ENCODE assay signal across 13 mouse cellular contexts in the genomic region with DNA sequence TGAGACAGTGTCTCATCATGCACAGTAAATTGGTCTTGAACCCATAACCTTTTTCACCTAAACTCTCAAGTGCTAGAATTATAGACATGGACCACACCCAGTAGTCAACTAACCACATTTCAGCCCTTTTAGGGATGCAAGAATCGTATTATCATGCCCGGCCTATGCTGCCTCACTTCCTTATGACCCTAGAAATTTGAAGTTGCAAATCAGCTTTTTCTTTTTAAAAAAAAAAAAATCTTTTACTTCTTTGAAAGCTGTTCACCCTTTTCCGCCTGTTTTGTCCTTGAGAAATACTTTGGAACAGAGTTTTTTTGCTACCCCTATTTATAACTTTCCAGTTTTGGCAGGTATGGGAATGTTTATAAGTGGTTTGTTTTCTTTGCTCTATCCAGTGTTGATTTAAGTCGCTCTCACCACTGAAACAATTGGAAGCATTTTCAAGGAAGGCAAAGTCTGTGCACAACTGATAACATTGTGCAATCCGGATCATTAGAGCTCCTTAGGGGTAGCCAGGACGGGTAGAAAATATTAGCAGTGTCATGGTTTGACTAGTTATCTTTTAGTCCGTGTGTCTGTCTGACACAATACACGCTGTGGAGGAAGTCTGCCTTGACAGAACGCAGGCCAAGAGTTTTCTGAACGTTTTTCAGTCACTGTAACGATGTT. TPM values are rescaled to one million over a fixed set of nuclear protein-coding genes. Genes with fewer than 3 reads are reported as not detected.
A peak's percentile ranks its signal among the peaks of the same experiment; 100 is the strongest.
DNase-seq lines count a peak whose midpoint lies in the region; ATAC-seq and TF ChIP-seq lines count a peak whose summit lies in the region.
"Had no signal": no experiment of that assay in that cellular context is flagged by ENCODE, and none has a peak within 500 bp of the region (broad histone marks: within the 10 kb centered on the region; RNA-seq: fewer than 3 reads in every experiment).

No protein-coding gene starts in this region.

- 0 out of 2 replicates have a peak overlapping the region, but pooled peaks have one; percentile 14 for H3K4me2 ChIP-seq in liver, embryonic 12.5 days

- WGBS in lung, adult 2 months, result 18% methylated on average over 11 of the region's 11 CpGs
- WGBS in liver, embryonic 12.5 days (ENCODE audit: insufficient replicate concordance), result 10% methylated on average over 11 of the region's 11 CpGs

- peaks cover 11% of the 10 kb centered on the region; the same call in 1 of the 2 replicates for H3K4me1 ChIP-seq in lung, adult 2 months (ENCODE audit: control insufficient read depth, insufficient read depth, low read length)
- H3K4me1 ChIP-seq in liver, embryonic 12.5 days, result peaks cover 41% of the 10 kb centered on the region

- H3K27me3 ChIP-seq in liver, embryonic 12.5 days (replicated peaks), result no peaks in the 10 kb centered on the region

- intact Hi-C loops in gastrocnemius, postnatal 14 days (cut with DNase I; ENCODE audit: low total_unique reads), result no loop called here

- ATAC-seq in liver, embryonic 12.5 days, result peak; percentile 75
- ATAC-seq: intestine, embryonic 16.5 days had no signal

- H3K36me3 ChIP-seq in liver, embryonic 12.5 days, result no peaks in the 10 kb centered on the region

- no peak overlapping the region for H3K4me3 ChIP-seq in lung, adult 2 months (replicated peaks; ENCODE audit: extremely low read depth, low read depth, low read length)
- H3K4me3 ChIP-seq in liver, embryonic 12.5 days, result no peak overlapping the region
- H3K4me3 ChIP-seq: left cerebral cortex, adult 2 months had no signal

- TF ChIP-seq CTCF in lung, adult 2 months (IDR thresholded peaks at IDR 0.05; ENCODE audit: insufficient read depth, low read length), result no peak

- DNase-seq in gastrocnemius, adult 18-20 months (ENCODE audit: low spot score), result peak; percentile 14
- no peak for DNase-seq in gastrocnemius, postnatal 14 days
- peak; percentile 33 for DNase-seq in lung, postnatal 10 days
- DNase-seq in lung, adult 2 months, result no peak
- DNase-seq in yolk sac, embryonic 10.5 days (ENCODE audit: low spot score), result peak; percentile 44
- DNase-seq in Muller cell, postnatal 12 days (ENCODE audit: inconsistent ontology term), result no peak
- DNase-seq in urinary bladder, adult 18-20 months (ENCODE audit: low spot score in 2 of 2), result no peak
- DNase-seq: cerebellum, postnatal 14 days; right cerebral cortex, postnatal 25 days had no signal

- TF ChIP-seq POLR2A in lung, adult 2 months (IDR thresholded peaks at IDR 0.05; ENCODE audit: borderline replicate concordance, extremely low read depth, low read depth, low read length), result no peak

- H3K9me3 ChIP-seq in liver, embryonic 12.5 days (replicated peaks), result no peaks in the 10 kb centered on the region

- peak overlapping the region; percentile 40; the same call in 1 of the 2 replicates for H3K27ac ChIP-seq in liver, embryonic 12.5 days
- H3K27ac ChIP-seq: left cerebral cortex, adult 2 months; stomach, postnatal 0 days had no signal

- H3K9ac ChIP-seq in liver, embryonic 12.5 days, result no peak overlapping the region

RNA-seq across cellular contexts. Expression of gene Lifr, which starts 46.2 kb away (rescaled TPM):
- total RNA-seq in gastrocnemius, adult 18-20 months (2021), result 10 to 100 TPM; 47.9 to 50.9 TPM
- 10 to 100 TPM; 40.2 to 52.2 TPM for total RNA-seq in gastrocnemius, postnatal 14 days (2021)
- polyA plus RNA-seq in lung, adult 2 months (2012; rRNA removed), result 101 and 222 TPM in 2 replicates
- polyA plus RNA-seq in liver, embryonic 12.5 days (2016; fragmentation: Nextera tagmentation; extraction: Ambion mirVana), result 19.8 and 24.9 TPM in 2 replicates

Comparison
In these comparisons a context has a peak if more than half of its experiments do, and no peak if none do; other contexts are left out.
1. DNase-seq: peak in gastrocnemius, adult 18-20 months (single experiment), lung, postnatal 10 days (single experiment) and yolk sac, embryonic 10.5 days (single experiment); none in gastrocnemius, postnatal 14 days (single experiment), lung, adult 2 months (single experiment), Muller cell, postnatal 12 days (single experiment) and urinary bladder, adult 18-20 months (0 of 2).